Mouse (Mus musculus) adrenal gland (tissue): ENCODE results near the gene Olfr370.

Source experiments
- intact Hi-C: fragments of 180-260 bp; cut with DNase I; formaldehyde crosslinking; loops from one replicate; pipeline ENCODE4 v1.15.1; 2025

Olfr370 gene

GRCm38 (mm10) chr8:83575561-83576515 is 40.3 kb downstream of the Olfr370 start:
- intact Hi-C loops = no loop called here

DNA sequence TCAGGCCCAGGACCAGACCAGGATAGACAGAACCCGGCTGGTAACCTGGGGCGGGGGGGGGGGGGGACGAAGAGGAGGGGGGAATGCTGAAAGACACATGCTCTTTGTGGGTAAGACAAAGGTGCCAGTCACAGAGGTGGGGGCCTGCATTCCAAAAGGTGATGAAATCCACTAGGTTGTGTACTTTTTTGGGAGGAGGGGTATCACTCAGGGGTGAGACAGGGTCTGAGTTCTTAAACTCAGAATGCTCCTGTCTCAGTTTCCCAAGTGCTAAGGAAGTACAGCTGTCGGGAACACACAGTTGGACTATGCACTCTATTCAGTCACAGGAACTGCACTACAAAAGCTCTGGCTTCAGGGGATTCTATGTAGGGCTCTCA is 40.9 kb downstream of the Olfr370 start:
- intact Hi-C loops = no loop called here

DNA sequence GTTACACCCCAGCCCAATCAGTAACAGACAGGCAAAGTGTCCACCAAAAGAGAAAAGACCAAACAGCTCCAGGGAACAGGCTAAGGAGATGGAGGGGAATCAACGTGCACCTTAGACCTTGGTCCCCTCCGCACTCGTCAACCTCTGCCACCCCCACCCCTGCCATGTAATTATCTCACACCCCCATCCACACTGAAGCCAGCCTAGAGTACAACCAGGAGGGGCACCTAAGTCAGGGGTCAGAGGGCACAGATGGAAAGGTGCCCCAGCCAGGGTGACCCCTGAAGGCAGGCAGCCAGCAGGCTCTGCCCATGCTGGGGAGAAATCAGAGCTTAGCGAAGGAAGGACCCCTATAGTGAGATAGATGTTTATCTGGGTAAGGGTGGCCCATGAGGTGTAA is 41.3 kb downstream of the Olfr370 start:
- intact Hi-C loops = no loop called here

DNA sequence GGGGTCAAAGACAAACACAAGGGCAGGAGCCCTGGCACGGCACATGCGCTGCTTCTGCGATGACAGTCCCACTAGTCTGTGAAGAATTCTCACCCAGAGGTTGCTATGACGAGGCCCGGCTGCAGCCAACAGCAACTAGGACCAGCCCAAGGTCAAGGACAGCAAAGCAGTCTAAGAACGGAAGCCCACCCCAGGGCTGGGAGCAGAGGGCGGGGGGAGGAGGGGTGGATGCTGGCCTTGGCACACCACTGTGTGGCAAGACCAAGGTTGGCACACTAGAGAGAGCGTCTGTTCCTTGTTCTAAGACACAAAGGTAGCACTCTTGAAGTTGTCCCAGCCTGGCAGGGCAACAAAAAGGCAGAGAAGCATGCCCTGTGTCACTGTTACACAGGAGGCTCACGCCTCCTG is 41.8 kb downstream of the Olfr370 start:
- intact Hi-C loops = no loop called here

GRCm38 (mm10) chr8:83578131-83579055 is 42.8 kb downstream of the Olfr370 start:
- intact Hi-C loops = no loop called here

GRCm38 (mm10) chr8:83579676-83580075 is 44.1 kb downstream of the Olfr370 start:
- intact Hi-C loops = no loop called here

- intact Hi-C loops = no loop called here
Observed at GRCm38 (mm10) chr8:83580826-83581225, 45.2 kb downstream of the Olfr370 start.

- intact Hi-C loops = no loop called here
Observed at GRCm38 (mm10) chr8:83582226-83582625, 46.6 kb downstream of the Olfr370 start.

- intact Hi-C loops = no loop called here
Observed at GRCm38 (mm10) chr8:83583236-83583635, 47.7 kb downstream of the Olfr370 start.

DNA sequence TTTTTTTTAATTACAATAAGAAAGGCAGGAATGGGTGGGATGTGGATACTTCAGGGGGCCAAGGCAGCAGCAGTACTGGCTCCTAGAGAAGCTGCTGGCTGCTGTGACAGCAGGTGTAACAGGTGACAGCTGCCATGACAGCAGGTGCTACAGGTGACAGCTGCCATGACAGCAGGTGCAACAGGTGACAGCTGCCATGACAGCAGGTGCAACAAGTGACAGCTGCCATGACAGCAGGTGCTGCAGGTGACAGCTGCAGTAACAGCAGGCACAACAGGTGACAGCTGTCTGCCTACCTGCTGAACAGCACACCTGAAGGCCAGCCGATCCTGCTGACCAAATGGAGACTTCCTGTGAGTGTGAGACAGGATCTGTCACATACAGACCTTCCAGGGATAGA is 49.2 kb downstream of the Olfr370 start:
- intact Hi-C loops = no loop called here

GRCm38 (mm10) chr8:83585333-83585732 is 49.8 kb downstream of the Olfr370 start:
- intact Hi-C loops = no loop called here

DNA sequence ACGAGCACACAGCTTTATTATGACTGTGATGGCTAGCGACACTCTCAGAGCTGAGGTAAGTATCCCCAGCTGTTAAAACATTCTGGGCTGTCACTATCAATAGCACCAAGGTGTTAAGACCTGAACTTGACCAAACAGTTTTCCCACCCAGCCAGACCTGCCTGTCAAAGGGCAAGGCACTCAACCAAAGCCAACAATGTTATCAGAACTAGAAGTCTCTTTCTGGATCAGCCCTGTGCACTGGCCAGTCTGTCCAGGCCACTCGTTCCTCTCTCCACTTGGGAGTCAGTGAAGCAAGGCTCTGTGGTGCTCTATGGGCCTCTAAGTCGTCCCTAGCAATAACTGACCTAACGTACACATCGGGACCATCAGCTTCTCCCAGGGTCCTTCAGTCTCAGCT is 52.1 kb downstream of the Olfr370 start:
- intact Hi-C loops = no loop called here

DNA sequence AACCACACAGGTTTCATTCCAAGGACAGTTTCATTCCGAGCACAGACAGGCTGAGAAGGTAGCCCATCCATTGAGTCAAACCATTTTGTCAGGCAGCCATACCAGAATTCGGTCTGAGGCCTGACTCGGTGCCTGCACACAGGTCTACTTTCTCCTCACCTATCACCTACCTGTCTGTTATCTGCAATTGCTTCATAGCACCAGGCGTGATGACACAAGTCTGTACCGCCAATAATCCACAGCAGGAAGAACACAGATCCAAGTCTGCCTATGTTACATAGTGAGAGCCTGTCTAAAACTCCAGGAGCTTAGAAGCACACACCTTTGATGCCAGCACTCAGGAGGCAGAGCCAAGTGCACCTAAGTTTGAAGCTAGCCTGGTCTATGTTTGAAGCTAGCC is 53.3 kb downstream of the Olfr370 start:
- intact Hi-C loops = no loop called here

- intact Hi-C loops = loop anchor here (5.0 to 10.0 kb wide), 2 partner anchors 146 to 258 kb away; partner anchors contain the start of gene Elmod2
Observed at GRCm38 (mm10) chr8:83590488-83591023, 55.0 kb downstream of the Olfr370 start.

- intact Hi-C loops = loop anchor here (5.0 to 10.0 kb wide), 2 partner anchors 148 to 260 kb away; partner anchors contain the start of gene Elmod2
Observed at GRCm38 (mm10) chr8:83592682-83593081, 57.1 kb downstream of the Olfr370 start.

DNA sequence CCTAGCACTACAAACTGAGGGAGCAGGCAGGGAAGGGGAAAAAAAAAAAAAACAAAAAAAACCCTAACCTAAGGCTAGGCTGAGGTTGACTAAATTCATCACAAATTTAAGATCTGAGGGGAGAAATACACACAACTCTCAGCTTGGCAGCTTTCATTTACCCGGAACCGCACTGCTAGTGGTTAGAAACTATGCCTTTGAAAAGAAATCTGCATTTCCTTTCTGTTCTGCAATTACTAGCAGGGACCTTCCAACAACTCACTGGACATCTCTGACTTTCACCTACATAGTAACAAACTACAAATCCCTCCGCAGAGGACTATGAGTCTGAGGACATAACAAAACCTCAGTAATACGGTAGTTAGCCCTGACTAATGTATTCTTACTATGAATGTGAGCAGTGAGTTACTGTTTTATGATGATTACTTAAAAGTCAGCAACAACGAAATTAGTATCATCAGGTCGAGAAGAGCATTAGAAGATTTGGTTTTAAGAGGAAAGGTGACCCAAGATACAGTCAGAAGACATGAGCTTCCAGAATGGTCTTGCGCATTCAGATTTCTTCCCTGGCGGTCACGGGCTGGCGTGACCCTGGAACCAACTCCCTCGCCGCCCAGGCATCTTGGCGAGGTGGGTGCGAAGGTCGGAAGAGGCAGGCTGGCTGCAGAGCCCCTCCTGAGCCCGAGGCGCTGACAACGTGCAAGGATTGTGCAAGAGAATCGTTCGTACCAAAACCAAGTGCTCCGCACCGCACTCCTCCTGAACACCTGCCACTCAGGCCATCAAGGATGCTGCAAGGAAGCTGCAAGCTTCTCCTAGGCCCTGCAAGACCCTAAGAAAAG is 58.0 kb downstream of the Olfr370 start:
- intact Hi-C loops = loop anchor here (5.0 to 10.0 kb wide), 2 partner anchors 149 to 261 kb away; partner anchors contain the start of gene Elmod2

GRCm38 (mm10) chr8:83594167-83595049 is 58.8 kb downstream of the Olfr370 start:
- intact Hi-C loops = loop anchor here (5.0 to 10.0 kb wide), 2 partner anchors 150 to 262 kb away; partner anchors contain the start of gene Elmod2
